Mouse (Mus musculus): ENCODE measurements at regions not wholly inside any gene's neighbourhood (a gene's known extent, or its start where the extent isn't known, plus 50 kb on each side); places are given as distances from the start of the nearest gene placed in this dataset.

GRCm38 (mm10) chr15:52577614-52578013, 1307.1 kb upstream of the Gm7489 start:
- Histone ChIP-seq H3K27ac (ENCODE audit: insufficient read depth, low read depth, low read length) (no peak overlapping the region), H3K27me3 (ENCODE audit: control insufficient read depth, insufficient read depth, low read length) (no peaks in the 10 kb centered on the region), H3K4me1 (ENCODE audit: control insufficient read depth, insufficient read depth, insufficient read length, low read length) (no peaks in the 10 kb centered on the region), H3K4me3 (ENCODE audit: low read depth, low read length) (no peak overlapping the region), H3K36me3 (ENCODE audit: control insufficient read depth, insufficient read depth, low read length) (no peaks in the 10 kb centered on the region)
- 85% methylated on average over 2 of the region's 2 CpGs for WGBS
- TF ChIP-seq CTCF (IDR thresholded peaks at IDR 0.05; ENCODE audit: extremely low read depth, insufficient read length, insufficient replicate concordance, low read depth, low read length) = no peak
- TF ChIP-seq POLR2A (IDR thresholded peaks at IDR 0.05; ENCODE audit: low read depth, low read length) = no peak

- Histone ChIP-seq H3K4me3 (ENCODE audit: low read depth, low read length) (no peak overlapping the region), H3K4me1 (ENCODE audit: control insufficient read depth, insufficient read depth, insufficient read length, low read length) (no peaks in the 10 kb centered on the region), H3K36me3 (ENCODE audit: control insufficient read depth, insufficient read depth, low read length) (no peaks in the 10 kb centered on the region), H3K27ac (ENCODE audit: insufficient read depth, low read depth, low read length) (no peak overlapping the region), H3K27me3 (ENCODE audit: control insufficient read depth, insufficient read depth, low read length) (no peaks in the 10 kb centered on the region)
- WGBS = 39% methylated on average over 4 of the region's 4 CpGs
- TF ChIP-seq CTCF (IDR thresholded peaks at IDR 0.05; ENCODE audit: extremely low read depth, insufficient read length, insufficient replicate concordance, low read depth, low read length) = no peak
Observed at GRCm38 (mm10) chr15:52589391-52589790, 1295.3 kb upstream of the Gm7489 start.

- H3K27ac ChIP-seq (ENCODE audit: insufficient read depth, low read depth, low read length) = no peak overlapping the region
- H3K4me1 ChIP-seq (ENCODE audit: control insufficient read depth, insufficient read depth, insufficient read length, low read length) = no peaks in the 10 kb centered on the region
- no peaks in the 10 kb centered on the region for H3K36me3 ChIP-seq (ENCODE audit: control insufficient read depth, insufficient read depth, low read length)
- TF ChIP-seq POLR2A (IDR thresholded peaks at IDR 0.05; ENCODE audit: low read depth, low read length) = no peak
- no peak for TF ChIP-seq CTCF (IDR thresholded peaks at IDR 0.05; ENCODE audit: extremely low read depth, insufficient read length, insufficient replicate concordance, low read depth, low read length)
- no peaks in the 10 kb centered on the region for H3K27me3 ChIP-seq (ENCODE audit: control insufficient read depth, insufficient read depth, low read length)
- H3K4me3 ChIP-seq (ENCODE audit: low read depth, low read length) = no peak overlapping the region
Observed at GRCm38 (mm10) chr15:52599511-52599910, 1285.2 kb upstream of the Gm7489 start.

GRCm38 (mm10) chr15:52599957-52600356, 1284.7 kb upstream of the Gm7489 start:
- TF ChIP-seq POLR2A (IDR thresholded peaks at IDR 0.05; ENCODE audit: low read depth, low read length) (no peak), CTCF (IDR thresholded peaks at IDR 0.05; ENCODE audit: extremely low read depth, insufficient read length, insufficient replicate concordance, low read depth, low read length) (no peak)
- Histone ChIP-seq H3K27ac (ENCODE audit: insufficient read depth, low read depth, low read length) (no peak overlapping the region), H3K4me1 (ENCODE audit: control insufficient read depth, insufficient read depth, insufficient read length, low read length) (no peaks in the 10 kb centered on the region), H3K27me3 (ENCODE audit: control insufficient read depth, insufficient read depth, low read length) (no peaks in the 10 kb centered on the region), H3K4me3 (ENCODE audit: low read depth, low read length) (no peak overlapping the region), H3K36me3 (ENCODE audit: control insufficient read depth, insufficient read depth, low read length) (no peaks in the 10 kb centered on the region)
- WGBS = 57% methylated on average over 2 of the region's 2 CpGs

- H3K4me3 ChIP-seq (ENCODE audit: low read depth, low read length) = no peak overlapping the region
Observed at GRCm38 (mm10) chr15:52639790-52640189, 1244.9 kb upstream of the Gm7489 start.

GRCm38 (mm10) chr15:52645961-52646360, 1238.7 kb upstream of the Gm7489 start:
- H3K4me3 ChIP-seq (ENCODE audit: low read depth, low read length) = no peak overlapping the region
- no peaks in the 10 kb centered on the region for H3K27me3 ChIP-seq (ENCODE audit: control insufficient read depth, insufficient read depth, low read length)
- 66% methylated on average over 2 of the region's 2 CpGs for WGBS
- H3K4me1 ChIP-seq (ENCODE audit: control insufficient read depth, insufficient read depth, insufficient read length, low read length) = no peaks in the 10 kb centered on the region
- H3K27ac ChIP-seq (ENCODE audit: insufficient read depth, low read depth, low read length) = no peak overlapping the region
- TF ChIP-seq POLR2A (IDR thresholded peaks at IDR 0.05; ENCODE audit: low read depth, low read length) = no peak
- no peaks in the 10 kb centered on the region for H3K36me3 ChIP-seq (ENCODE audit: control insufficient read depth, insufficient read depth, low read length)

More at GRCm38 (mm10) chr15:52639790-52640189, 1244.9 kb upstream of the Gm7489 start:
- WGBS = 78% methylated on average over 3 of the region's 3 CpGs
- Histone ChIP-seq H3K27me3 (ENCODE audit: control insufficient read depth, insufficient read depth, low read length) (no peaks in the 10 kb centered on the region), H3K27ac (ENCODE audit: insufficient read depth, low read depth, low read length) (no peak overlapping the region), H3K4me1 (ENCODE audit: control insufficient read depth, insufficient read depth, insufficient read length, low read length) (no peaks in the 10 kb centered on the region), H3K36me3 (ENCODE audit: control insufficient read depth, insufficient read depth, low read length) (no peaks in the 10 kb centered on the region)
- no peak for TF ChIP-seq CTCF (IDR thresholded peaks at IDR 0.05; ENCODE audit: extremely low read depth, insufficient read length, insufficient replicate concordance, low read depth, low read length)
- TF ChIP-seq POLR2A (IDR thresholded peaks at IDR 0.05; ENCODE audit: low read depth, low read length) = no peak

- Histone ChIP-seq H3K27me3 (ENCODE audit: control insufficient read depth, insufficient read depth, low read length) (no peaks in the 10 kb centered on the region), H3K36me3 (ENCODE audit: control insufficient read depth, insufficient read depth, low read length) (no peaks in the 10 kb centered on the region), H3K4me3 (ENCODE audit: low read depth, low read length) (no peak overlapping the region), H3K4me1 (ENCODE audit: control insufficient read depth, insufficient read depth, insufficient read length, low read length) (no peaks in the 10 kb centered on the region), H3K27ac (ENCODE audit: insufficient read depth, low read depth, low read length) (no peak overlapping the region)
- TF ChIP-seq CTCF (IDR thresholded peaks at IDR 0.05; ENCODE audit: extremely low read depth, insufficient read length, insufficient replicate concordance, low read depth, low read length) (no peak), POLR2A (IDR thresholded peaks at IDR 0.05; ENCODE audit: low read depth, low read length) (no peak)
Observed at GRCm38 (mm10) chr15:52657916-52658315, 1226.8 kb upstream of the Gm7489 start.

Data from small intestine, adult 2 months (tissue).